Mouse (Mus musculus): ENCODE results near the gene Trim65.

The Trim65 gene

GRCm38 (mm10) chr11:116092959-116093358, 38.0 kb downstream of the Trim65 start:
- in situ Hi-C loops (cut with MboI, MseI): loop anchor here in 1 of 2 experiments (5.0 kb wide), 1 partner anchor 39 kb away; the partner anchor contains the start of gene Trim65

GRCm38 (mm10) chr11:116091591-116091990, 39.3 kb downstream of the Trim65 start:
- in situ Hi-C loops (cut with MboI, MseI): loop anchor here in 1 of 2 experiments (5.0 kb wide), 1 partner anchor 41 kb away; the partner anchor contains the start of gene Trim65

- in situ Hi-C loops (cut with MboI, MseI): no loop called here
Observed at GRCm38 (mm10) chr11:116089545-116089944, 41.4 kb downstream of the Trim65 start.

- in situ Hi-C loops (cut with MboI, MseI): no loop called here
Observed at GRCm38 (mm10) chr11:116088741-116089394, 42.1 kb downstream of the Trim65 start.

- in situ Hi-C loops (cut with MboI, MseI): no loop called here
Observed at GRCm38 (mm10) chr11:116088188-116088587, 42.7 kb downstream of the Trim65 start.

GRCm38 (mm10) chr11:116087194-116088130, 43.5 kb downstream of the Trim65 start:
- in situ Hi-C loops (cut with MboI, MseI): no loop called here

GRCm38 (mm10) chr11:116086258-116087193, 44.4 kb downstream of the Trim65 start, which contains the start of gene Wbp2:
TSS of gene Wbp2 (minus strand) at chr11:116086995.
- in situ Hi-C loops (cut with MboI, MseI): no loop called here

GRCm38 (mm10) chr11:116084166-116084565, 46.8 kb downstream of the Trim65 start:
- in situ Hi-C loops (cut with MboI, MseI): no loop called here

GRCm38 (mm10) chr11:116083096-116083672, 47.7 kb downstream of the Trim65 start:
- in situ Hi-C loops (cut with MboI, MseI): no loop called here

- in situ Hi-C loops (cut with MboI, MseI): no loop called here
Observed at GRCm38 (mm10) chr11:116081081-116081480, 49.8 kb downstream of the Trim65 start.

GRCm38 (mm10) chr11:116079511-116079910, 51.4 kb downstream of the Trim65 start:
- in situ Hi-C loops (cut with MboI, MseI): loop anchor here in 1 of 2 experiments (5.0 kb wide), 1 partner anchor 47 kb away; the partner anchor contains the start of gene Unk

- in situ Hi-C loops (cut with MboI, MseI): loop anchor here in 1 of 2 experiments (5.0 kb wide), 1 partner anchor 46 kb away; the partner anchor contains the start of gene Unk
Observed at GRCm38 (mm10) chr11:116078676-116079320, 52.1 kb downstream of the Trim65 start.

- in situ Hi-C loops (cut with MboI, MseI): loop anchor here in 1 of 2 experiments (5.0 kb wide), 1 partner anchor 46 kb away; the partner anchor contains the start of gene Unk
Observed at GRCm38 (mm10) chr11:116078221-116078620, 52.7 kb downstream of the Trim65 start.

- in situ Hi-C loops (cut with MboI, MseI): loop anchor here in 1 of 2 experiments (5.0 kb wide), 1 partner anchor 45 kb away; the partner anchor contains the start of gene Unk
Observed at GRCm38 (mm10) chr11:116077446-116078204, 53.3 kb downstream of the Trim65 start, which contains the start of gene Unc13d. TSS of gene Unc13d (minus strand) at chr11:116077961.

GRCm38 (mm10) chr11:116076836-116077235, 54.1 kb downstream of the Trim65 start:
- in situ Hi-C loops (cut with MboI, MseI): loop anchor here in 1 of 2 experiments (5.0 kb wide), 1 partner anchor 45 kb away; the partner anchor contains the start of gene Unk

- in situ Hi-C loops (cut with MboI, MseI): loop anchor here in 1 of 2 experiments (5.0 kb wide), 1 partner anchor 44 kb away; the partner anchor contains the start of gene Unk
Observed at GRCm38 (mm10) chr11:116076266-116076540, 54.7 kb downstream of the Trim65 start.

- in situ Hi-C loops (cut with MboI, MseI): loop anchor here in 1 of 2 experiments (5.0 kb wide), 1 partner anchor 43 kb away; the partner anchor contains the start of gene Unk
Observed at GRCm38 (mm10) chr11:116075539-116076265, 55.2 kb downstream of the Trim65 start.

GRCm38 (mm10) chr11:116074436-116074991, 56.4 kb downstream of the Trim65 start:
- in situ Hi-C loops (cut with MboI, MseI): no loop called here

All from T-helper 17 cell (primary cell).